Mouse (Mus musculus): ENCODE data around the gene Gm49391.
"Not testable (repeated sequence)": the region's sequence is repeated elsewhere in the genome, so short reads cannot be mapped to it uniquely, and the experiment has no call there.

Gm49391 gene

GRCm38 (mm10) chr13:60936500-60936901, at the start of gene Gm49391, which contains the start of gene Ctla2a:
Gene Gm49391, minus strand, starts transcription at chr13:60936571.
Gene Ctla2a, minus strand, starts transcription at chr13:60936625.
- peak; percentile 1 for DNase-seq (ENCODE audit: low spot score)

- DNase-seq (ENCODE audit: low spot score) = not testable (repeated sequence)
Observed at GRCm38 (mm10) chr13:60972319-60972718, 35.9 kb upstream of the Gm49391 start.

GRCm38 (mm10) chr13:60963985-60964384, 27.6 kb upstream of the Gm49391 start:
- not testable (repeated sequence) for DNase-seq (ENCODE audit: low spot score)

GRCm38 (mm10) chr13:60961706-60962105, 25.3 kb upstream of the Gm49391 start:
- no peak for DNase-seq (ENCODE audit: low spot score)

- not testable (repeated sequence) for DNase-seq (ENCODE audit: low spot score)
Observed at GRCm38 (mm10) chr13:60941884-60942283, 5.5 kb upstream of the Gm49391 start, which contains the start of gene Tpbpa. Gene Tpbpa, minus strand, starts transcription at chr13:60941984.

- DNase-seq (ENCODE audit: low spot score) = not testable (repeated sequence)
Observed at GRCm38 (mm10) chr13:60935490-60935889, 881 bp downstream of the Gm49391 start, which contains the start of gene Gm49393. Gene Gm49393, minus strand, starts transcription at chr13:60935590.

- DNase-seq (ENCODE audit: low spot score) = not testable (repeated sequence)
Observed at GRCm38 (mm10) chr13:60904780-60905179, 31.6 kb downstream of the Gm49391 start, which contains the start of gene Tpbpb. Gene Tpbpb, minus strand, starts transcription at chr13:60904880.

GRCm38 (mm10) chr13:60897328-60897727, 39.0 kb downstream of the Gm49391 start, which contains the start of gene Ctla2b:
Gene Ctla2b, minus strand, starts transcription at chr13:60897447.
- no peak for DNase-seq (ENCODE audit: low spot score)

- not testable (repeated sequence) for DNase-seq (ENCODE audit: low spot score)
Observed at GRCm38 (mm10) chr13:60896794-60897193, 39.6 kb downstream of the Gm49391 start, which contains the start of gene Gm49392. Gene Gm49392, minus strand, starts transcription at chr13:60896894.

GRCm38 (mm10) chr13:60895406-60896160, 40.8 kb downstream of the Gm49391 start:
- no peak for DNase-seq (ENCODE audit: low spot score)

- no peak for DNase-seq (ENCODE audit: low spot score)
Observed at GRCm38 (mm10) chr13:60892301-60892700, 44.1 kb downstream of the Gm49391 start.

GRCm38 (mm10) chr13:60864281-60864680, 72.1 kb downstream of the Gm49391 start, which contains the start of gene 4930486L24Rik:
Gene 4930486L24Rik, minus strand, starts transcription at chr13:60864475.
- DNase-seq (ENCODE audit: low spot score) = no peak

- DNase-seq (ENCODE audit: low spot score) = no peak
Observed at GRCm38 (mm10) chr13:60848241-60849120, 87.9 kb downstream of the Gm49391 start.
